Mouse (Mus musculus) MEL (cell line): ENCODE measurements around the gene Xiap.

Source experiments
- CTCF ChIP-seq, 3 experiments: IDR thresholded peaks in 2 of 3; conservative IDR thresholded peaks in 1 of 3; 2 replicates each; pipeline ENCODE4 v1.5.1; 2011 to 2012; ENCODE audit warnings: low read length in 3 of 3, low read depth in 2 of 3, mild to moderate bottlenecking in 2 of 3, improper control_type of control experiment in 1 of 3, inconsistent platforms in 1 of 3, mixed read lengths in 1 of 3, moderate library complexity in 1 of 3; ENCODE audit not compliant: control insufficient read depth in 1 of 3, insufficient read depth in 1 of 3, poor library complexity in 1 of 3, severe bottlenecking in 1 of 3
- EP300 ChIP-seq, 2 experiments: IDR thresholded peaks; 2 replicates each; pipeline ENCODE4 v1.6.1; 2011; ENCODE audit warnings: improper control_type of control experiment in 2 of 2, low read length in 2 of 2, low read depth in 1 of 2, mild to moderate bottlenecking in 1 of 2
- ETS1 ChIP-seq: IDR thresholded peaks from 2 replicates; pipeline ENCODE4 v1.6.1; 2012; ENCODE audit warnings: low read depth, mild to moderate bottlenecking, inconsistent platforms, low read length, improper control_type of control experiment, moderate library complexity
- GABPA ChIP-seq: IDR thresholded peaks from 2 replicates; pipeline ENCODE4 v1.6.1; 2012; ENCODE audit warnings: low read depth, mild to moderate bottlenecking, inconsistent platforms, low read length, improper control_type of control experiment, moderate library complexity
- MAFK ChIP-seq: IDR thresholded peaks from 2 replicates; pipeline ENCODE4 v1.6.1; 2011; ENCODE audit warnings: low read depth, mild to moderate bottlenecking, low read length, improper control_type of control experiment, borderline replicate concordance
- MAX ChIP-seq: IDR thresholded peaks from 2 replicates; pipeline ENCODE4 v1.6.1; 2011; ENCODE audit warnings: low read length, improper control_type of control experiment
- MYC ChIP-seq: IDR thresholded peaks from 2 replicates; pipeline ENCODE4 v1.6.1; 2011; ENCODE audit warnings: low read depth, mild to moderate bottlenecking, low read length, improper control_type of control experiment, moderate library complexity
- POLR2A ChIP-seq, 2 experiments: IDR thresholded peaks; 2 replicates each; pipeline ENCODE4 v1.6.1; 2011 to 2012; ENCODE audit warnings: low read length in 2 of 2, mild to moderate bottlenecking in 2 of 2, control low read depth in 1 of 2, improper control_type of control experiment in 1 of 2, low read depth in 1 of 2, moderate library complexity in 1 of 2; ENCODE audit not compliant: control insufficient read depth in 1 of 2, insufficient read depth in 1 of 2, poor library complexity in 1 of 2
- ZC3H11A ChIP-seq: IDR thresholded peaks from 2 replicates; pipeline ENCODE4 v1.6.1; 2012; ENCODE audit warnings: low read depth, mild to moderate bottlenecking, inconsistent platforms, low read length, improper control_type of control experiment

DNA sequence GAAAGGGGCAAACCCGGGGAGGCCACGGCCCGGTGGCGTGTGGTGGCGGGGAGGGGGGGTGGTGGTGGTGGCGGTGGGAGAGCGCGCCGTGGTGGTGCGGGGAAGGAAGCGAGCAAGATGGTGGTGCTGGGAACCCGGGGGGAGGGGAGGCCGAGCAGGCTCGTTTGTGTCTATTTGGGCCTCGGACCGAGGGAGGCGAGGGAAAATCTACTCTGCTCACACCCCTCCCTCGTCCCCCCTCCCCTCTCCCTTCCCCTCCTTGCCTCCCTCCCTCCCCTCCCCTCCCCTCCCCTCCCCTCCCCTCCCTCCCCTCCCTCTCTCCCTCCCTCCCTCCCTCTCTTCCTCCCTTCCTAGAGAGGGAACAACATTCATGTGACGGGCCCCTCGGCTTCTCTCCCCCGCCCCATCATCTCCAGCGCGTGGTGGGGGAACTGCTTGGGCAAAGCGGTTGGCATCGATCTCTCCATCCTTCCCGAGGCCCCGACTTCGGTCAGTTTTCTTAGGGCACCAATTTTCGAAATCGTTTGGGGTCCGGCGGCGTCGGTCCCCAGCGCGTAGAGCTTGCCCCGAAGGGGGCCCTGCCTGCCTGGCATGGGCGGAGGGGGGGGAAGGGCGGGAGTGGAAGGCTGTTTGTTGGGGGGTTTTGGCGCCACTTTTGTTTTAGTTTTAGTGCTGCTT lies 91.0 kb downstream of the Xiap start:
- TF ChIP-seq POLR2A (IDR thresholded peaks at IDR 0.05; ENCODE audit: control insufficient read depth in 1 of 2, insufficient read depth in 1 of 2, low read depth in 1 of 2, low read length in 2 of 2, poor library complexity in 1 of 2) (peak in 1 of 2 experiments; percentile 38; a peak in 1 of 4 replicates), ZC3H11A (no peak), CTCF (IDR thresholded peaks at IDR 0.05 in 2 of 3, conservative IDR thresholded peaks at IDR 0.05 in 1 of 3; ENCODE audit: control insufficient read depth in 1 of 3, insufficient read depth in 1 of 3, low read depth in 2 of 3, low read length in 3 of 3, poor library complexity in 1 of 3, severe bottlenecking in 1 of 3) (no peak), MYC (peak; percentile 11; the same call in 1 of the 2 replicates), MAX (0 out of 2 replicates have a peak, but pooled peaks have one; percentile 33), EP300 (IDR thresholded peaks at IDR 0.05; ENCODE audit: low read depth in 1 of 2, low read length in 2 of 2) (no peak; a peak in 2 of 4 replicates), GABPA (no peak), MAFK (no peak), ETS1 (peak; percentile 21; the same call in 1 of the 2 replicates)
